Mouse (Mus musculus) midbrain, embryonic 13.5 days (tissue): ENCODE results near the gene Gm21119. TPM values are rescaled to one million over a fixed set of nuclear protein-coding genes. Genes with fewer than 3 reads are reported as not detected.
"Not testable (repeated sequence)": the region's sequence is repeated elsewhere in the genome, so short reads cannot be mapped to it uniquely, and the experiment has no call there.

Source experiments
- ATAC-seq: fragments of 200-750 bp; cut with Nextera tagmentation; 2 replicates; pipeline ENCODE4 v1.8.0; 2017; ENCODE audit warnings: mild to moderate bottlenecking, moderate TSS enrichment, moderate library complexity
- H3K27ac ChIP-seq: fragments of 300-500 bp; sonication (generic); 2 replicates; pipeline ENCODE4 v1.5.1; 2015; ENCODE audit warnings: inconsistent platforms, mild to moderate bottlenecking, moderate library complexity
- H3K27me3 ChIP-seq: fragments of 300-500 bp; sonication (generic); 2 replicates; pipeline ENCODE4 v1.6.1; 2015; ENCODE audit warnings: mild to moderate bottlenecking, inconsistent platforms
- H3K36me3 ChIP-seq: fragments of 300-500 bp; sonication (generic); 2 replicates; pipeline ENCODE4 v1.6.1; 2015; ENCODE audit warnings: mild to moderate bottlenecking, inconsistent platforms
- H3K4me1 ChIP-seq: fragments of 300-500 bp; sonication (generic); replicated peaks from 2 replicates; pipeline ENCODE4 v1.6.1; 2015; ENCODE audit warnings: inconsistent platforms
- H3K4me2 ChIP-seq: fragments of 300-500 bp; sonication (generic); replicated peaks from 2 replicates; pipeline ENCODE4 v1.6.1; 2015; ENCODE audit warnings: moderate library complexity, mild to moderate bottlenecking, inconsistent platforms
- H3K4me3 ChIP-seq: fragments of 300-500 bp; sonication (generic); replicated peaks from 2 replicates; pipeline ENCODE4 v1.5.1; 2015; ENCODE audit warnings: mild to moderate bottlenecking, inconsistent platforms
- H3K9ac ChIP-seq: fragments of 300-500 bp; sonication (generic); replicated peaks from 2 replicates; pipeline ENCODE4 v1.6.1; 2015; ENCODE audit warnings: mild to moderate bottlenecking, inconsistent platforms
- H3K9me3 ChIP-seq: fragments of 300-500 bp; sonication (generic); 2 replicates; pipeline ENCODE4 v1.6.1; 2016; ENCODE audit warnings: mild to moderate bottlenecking, inconsistent platforms
- WGBS: fragments of 180-500 bp; shearing (Covaris S2); methylation state at CpG from one replicate; pipeline ENCODE4 v1.1.7; 2015; 5-methylcytosine and 5-hydroxymethylcytosine counted together
- polyA plus RNA-seq: library from polyadenylated mRNA; unstranded; fragments of >200 nt; fragmentation: Nextera tagmentation; extraction: Ambion mirVana; gene quantifications from 2 replicates; pipeline ENCODE4 v1.2.1, GENCODE M21; 2015

Gm21119 gene
- polyA plus RNA-seq, 1 experiment from 2014 or later, result not detected

GRCm38 (mm10) chr8:20596842-20597708, 17.6 kb upstream of the Gm21119 start:
- not testable (repeated sequence) for H3K27ac ChIP-seq, H3K9ac ChIP-seq, H3K4me2 ChIP-seq, H3K36me3 ChIP-seq, H3K4me3 ChIP-seq, H3K9me3 ChIP-seq, H3K27me3 ChIP-seq, H3K4me1 ChIP-seq
- peak; percentile 80; the same call in 1 of the 2 replicates for ATAC-seq
- 84% methylated on average over 10 of the region's 13 CpGs for WGBS

GRCm38 (mm10) chr8:20598300-20599170, 16.2 kb upstream of the Gm21119 start:
- H3K4me2 ChIP-seq, H3K4me1 ChIP-seq, H3K4me3 ChIP-seq, H3K27me3 ChIP-seq, H3K9ac ChIP-seq, H3K27ac ChIP-seq, H3K9me3 ChIP-seq, H3K36me3 ChIP-seq: not testable (repeated sequence)
- 75% methylated on average over 8 of the region's 10 CpGs for WGBS
- ATAC-seq, result peak; percentile 89

GRCm38 (mm10) chr8:20599350-20599749, 15.4 kb upstream of the Gm21119 start:
- H3K9ac ChIP-seq, ATAC-seq, H3K4me3 ChIP-seq, H3K9me3 ChIP-seq, H3K36me3 ChIP-seq, H3K4me2 ChIP-seq, H3K27ac ChIP-seq, H3K4me1 ChIP-seq, H3K27me3 ChIP-seq: not testable (repeated sequence)
- 86% methylated on average over 4 of the region's 6 CpGs for WGBS

GRCm38 (mm10) chr8:20610856-20611255, 3.9 kb upstream of the Gm21119 start:
- H3K4me2 ChIP-seq, H3K9ac ChIP-seq, H3K36me3 ChIP-seq, ATAC-seq, H3K27me3 ChIP-seq, H3K9me3 ChIP-seq, H3K4me3 ChIP-seq, H3K4me1 ChIP-seq, H3K27ac ChIP-seq: not testable (repeated sequence)
- 68% methylated on average over 1 of the region's 1 CpGs for WGBS

- not testable (repeated sequence) for H3K36me3 ChIP-seq, H3K4me3 ChIP-seq, H3K4me2 ChIP-seq, H3K27me3 ChIP-seq, H3K9me3 ChIP-seq, H3K9ac ChIP-seq, H3K4me1 ChIP-seq, ATAC-seq, H3K27ac ChIP-seq
These were observed 2.0 kb upstream of the Gm21119 start for GRCm38 (mm10) chr8:20612721-20613120.

- H3K27me3 ChIP-seq, H3K36me3 ChIP-seq, H3K4me2 ChIP-seq, H3K4me3 ChIP-seq, H3K9me3 ChIP-seq, H3K27ac ChIP-seq, H3K4me1 ChIP-seq, H3K9ac ChIP-seq, ATAC-seq: not testable (repeated sequence)
- WGBS, result 53% methylated on average over 1 of the region's 1 CpGs
These were observed 16.0 kb downstream of the Gm21119 start for GRCm38 (mm10) chr8:20630766-20631165.

GRCm38 (mm10) chr8:20637931-20638330, 23.2 kb downstream of the Gm21119 start:
- not testable (repeated sequence) for H3K27ac ChIP-seq, H3K9me3 ChIP-seq, H3K4me2 ChIP-seq, H3K9ac ChIP-seq, H3K36me3 ChIP-seq, ATAC-seq, H3K27me3 ChIP-seq, H3K4me1 ChIP-seq, H3K4me3 ChIP-seq
- WGBS, result 26% methylated on average over 1 of the region's 1 CpGs

GRCm38 (mm10) chr8:20643536-20643935, 28.8 kb downstream of the Gm21119 start:
- H3K36me3 ChIP-seq, H3K27ac ChIP-seq, H3K9ac ChIP-seq, H3K4me1 ChIP-seq, H3K4me3 ChIP-seq, H3K27me3 ChIP-seq, H3K9me3 ChIP-seq, ATAC-seq, H3K4me2 ChIP-seq: not testable (repeated sequence)
- WGBS, result no CpG with 5 or more reads among the region's 1 CpGs

- not testable (repeated sequence) for H3K36me3 ChIP-seq, H3K27ac ChIP-seq, H3K4me2 ChIP-seq, H3K27me3 ChIP-seq, ATAC-seq, H3K4me1 ChIP-seq, H3K4me3 ChIP-seq, H3K9ac ChIP-seq, H3K9me3 ChIP-seq
These were observed 38.3 kb downstream of the Gm21119 start for GRCm38 (mm10) chr8:20652976-20653375.

GRCm38 (mm10) chr8:20678418-20678817, 63.7 kb downstream of the Gm21119 start:
- H3K9ac ChIP-seq, H3K36me3 ChIP-seq, H3K4me1 ChIP-seq, H3K4me3 ChIP-seq, ATAC-seq, H3K27me3 ChIP-seq, H3K27ac ChIP-seq, H3K4me2 ChIP-seq, H3K9me3 ChIP-seq: not testable (repeated sequence)
